ENCODE assay signal across 15 mouse cellular contexts in the genomic region with DNA sequence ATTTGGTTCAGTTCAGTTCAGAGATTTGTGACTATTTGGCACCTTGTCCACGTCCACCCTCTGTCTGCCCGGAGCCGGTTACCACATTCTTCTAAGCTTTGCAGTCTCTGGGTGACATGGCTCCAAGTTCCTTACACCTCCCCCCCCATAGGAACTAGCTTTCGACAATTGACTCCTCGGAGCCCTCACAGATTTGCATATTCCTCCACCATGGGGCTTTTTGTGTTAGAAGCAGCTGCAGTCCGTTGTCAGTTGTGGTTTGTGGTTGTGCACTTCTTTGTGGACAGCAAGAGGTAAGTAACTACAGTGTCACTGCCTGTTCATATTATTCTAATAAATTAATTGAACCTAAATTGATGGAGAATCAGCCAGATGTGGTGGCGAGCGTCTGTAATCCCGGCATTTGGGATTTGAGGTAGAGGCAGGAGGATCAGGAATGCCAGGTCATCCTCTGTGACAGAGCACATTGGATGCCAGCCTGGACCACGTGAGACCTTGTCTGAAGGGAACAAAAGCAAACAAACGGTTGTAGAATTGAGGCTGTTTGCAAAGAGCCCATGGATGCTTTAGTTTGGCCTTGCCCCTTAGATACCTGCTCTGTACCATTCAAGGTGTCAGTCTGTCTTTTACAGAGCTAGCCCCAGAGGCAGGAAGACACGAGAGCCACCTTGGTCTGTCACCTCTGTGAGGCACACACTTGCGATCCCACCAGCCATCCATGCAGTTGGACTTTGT. TPM values are rescaled to one million over a fixed set of nuclear protein-coding genes. Genes with fewer than 3 reads are reported as not detected.
DNase-seq lines count a peak whose midpoint lies in the region; ATAC-seq lines count a peak whose summit lies in the region.
"Had no signal": no experiment of that assay in that cellular context is flagged by ENCODE, and none has a peak within 500 bp of the region (broad histone marks: within the 10 kb centered on the region; RNA-seq: fewer than 3 reads in every experiment).

No protein-coding gene starts in this region.

- H3K4me1 ChIP-seq in heart, embryonic 12.5 days (replicated peaks) = peaks cover 50% of the 10 kb centered on the region
- H3K4me1 ChIP-seq in hindbrain, embryonic 12.5 days = peaks cover 8% of the 10 kb centered on the region; the same call in 1 of the 2 replicates
- H3K4me1 ChIP-seq: hindbrain, embryonic 13.5 days had no signal

- no peaks in the 10 kb centered on the region for H3K27me3 ChIP-seq in heart, embryonic 12.5 days (replicated peaks)
- H3K27me3 ChIP-seq in splenic B cell, adult 2 months (ENCODE audit: control insufficient read depth, insufficient read depth, low read length, poor library complexity, severe bottlenecking) = no peaks in the 10 kb centered on the region
- no peaks in the 10 kb centered on the region for H3K27me3 ChIP-seq in hindbrain, embryonic 12.5 days
- H3K27me3 ChIP-seq: hindbrain, embryonic 13.5 days; lung, embryonic 15.5 days had no signal

- H3K36me3 ChIP-seq in heart, embryonic 12.5 days = peaks cover 74% of the 10 kb centered on the region
- H3K36me3 ChIP-seq in splenic B cell, adult 2 months (ENCODE audit: control insufficient read depth, insufficient read depth, low read length, poor library complexity, severe bottlenecking) = no peaks in the 10 kb centered on the region
- no peaks in the 10 kb centered on the region for H3K36me3 ChIP-seq in hindbrain, embryonic 12.5 days
- H3K36me3 ChIP-seq: hindbrain, embryonic 13.5 days; limb, embryonic 15.5 days; lung, embryonic 15.5 days had no signal

- DNase-seq in heart, postnatal 14 days = no peak
- DNase-seq in thymus, postnatal 0 days (ENCODE audit: low spot score) = peak; percentile 48
- DNase-seq in thymus, postnatal 14 days = no peak
- DNase-seq in induced T-regulatory cell, adult 2 months (ENCODE audit: low read depth) = peak; percentile 89
- peak; percentile 86 for DNase-seq in splenic B cell, adult 2 months (ENCODE audit: low read depth, low spot score)
- no peak for DNase-seq in cerebellum, adult 18-20 months
- DNase-seq: cerebellum, adult 9-11 months; gastrocnemius, postnatal 10 days; kidney, adult 18-20 months had no signal

- 57% methylated on average over 13 of the region's 13 CpGs for WGBS in heart, embryonic 12.5 days
- 62% methylated on average over 13 of the region's 13 CpGs for WGBS in hindbrain, embryonic 12.5 days

- H3K9me3 ChIP-seq in heart, embryonic 12.5 days (replicated peaks) = no peaks in the 10 kb centered on the region
- H3K9me3 ChIP-seq in hindbrain, embryonic 12.5 days (replicated peaks) = peaks cover 5% of the 10 kb centered on the region; the same call in 1 of the 2 replicates
- H3K9me3 ChIP-seq: hindbrain, embryonic 13.5 days; limb, embryonic 15.5 days; lung, embryonic 15.5 days had no signal

- H3K4me2 ChIP-seq in heart, embryonic 12.5 days = peak overlapping the region; percentile 81; the same call in 1 of the 2 replicates
- H3K4me2 ChIP-seq in hindbrain, embryonic 12.5 days (replicated peaks) = no peak overlapping the region
- H3K4me2 ChIP-seq: hindbrain, embryonic 13.5 days; limb, embryonic 15.5 days had no signal

- intact Hi-C loops in heart, postnatal 14 days (cut with DNase I) = no loop called here

- peak overlapping the region; percentile 35 for H3K27ac ChIP-seq in heart, embryonic 12.5 days (ENCODE audit: poor library complexity, severe bottlenecking)
- no peak overlapping the region for H3K27ac ChIP-seq in hindbrain, embryonic 12.5 days
- H3K27ac ChIP-seq: hindbrain, embryonic 13.5 days; limb, embryonic 15.5 days had no signal

- 0 out of 2 replicates have a peak overlapping the region, but pooled peaks have one; percentile 21 for H3K9ac ChIP-seq in heart, embryonic 12.5 days
- H3K9ac ChIP-seq in hindbrain, embryonic 12.5 days = no peak overlapping the region
- H3K9ac ChIP-seq: hindbrain, embryonic 13.5 days; limb, embryonic 15.5 days; lung, embryonic 15.5 days had no signal

- no peak for ATAC-seq in heart, embryonic 12.5 days (ENCODE audit: insufficient number of reproducible peaks, low FRiP score)
- ATAC-seq in hindbrain, embryonic 12.5 days (ENCODE audit: low FRiP score) = no peak

- no peak overlapping the region for H3K4me3 ChIP-seq in heart, embryonic 12.5 days
- H3K4me3 ChIP-seq in hindbrain, embryonic 12.5 days = no peak overlapping the region
- H3K4me3 ChIP-seq: erythroblast, embryonic 14.5 days; hindbrain, embryonic 13.5 days; limb, embryonic 15.5 days; lung, embryonic 15.5 days had no signal

RNA-seq across cellular contexts. Expression of a gene that starts 25.0 kb away (rescaled TPM):
- polyA plus RNA-seq in heart, embryonic 12.5 days (2016; fragmentation: Nextera tagmentation; extraction: Ambion mirVana) = 9.6 and 11.9 TPM in 2 replicates
- 1 to 10 TPM; 4.8 to 4.9 TPM for total RNA-seq in heart, postnatal 14 days (2021)
- polyA plus RNA-seq in thymus, postnatal 0 days (2015; fragmentation: Nextera tagmentation; extraction: Ambion mirVana) = 2.8 TPM in 2 replicates
- 2.9 and 3.4 TPM in 2 replicates for polyA plus RNA-seq in hindbrain, embryonic 12.5 days (2016; fragmentation: Nextera tagmentation; extraction: Ambion mirVana)

RNA-seq across cellular contexts. Expression of a gene that starts 32.3 kb away (rescaled TPM):
- 2,473 and 2,477 TPM in 2 replicates for polyA plus RNA-seq in heart, embryonic 12.5 days (2016; fragmentation: Nextera tagmentation; extraction: Ambion mirVana)
- total RNA-seq in heart, postnatal 14 days (2021) = 100 to 1,000 TPM; 280 to 698 TPM
- polyA plus RNA-seq in thymus, postnatal 0 days (2015; fragmentation: Nextera tagmentation; extraction: Ambion mirVana) = 7.7 and 9.4 TPM in 2 replicates
- 6.1 and 17.5 TPM in 2 replicates for polyA plus RNA-seq in hindbrain, embryonic 12.5 days (2016; fragmentation: Nextera tagmentation; extraction: Ambion mirVana)

RNA-seq across cellular contexts. Expression of a gene that starts 32.4 kb away (rescaled TPM):
- 37.6 and 40.6 TPM in 2 replicates for polyA plus RNA-seq in heart, embryonic 12.5 days (2016; fragmentation: Nextera tagmentation; extraction: Ambion mirVana)
- 10 to 100 TPM; 23.2 to 26.5 TPM for total RNA-seq in heart, postnatal 14 days (2021)
- polyA plus RNA-seq in thymus, postnatal 0 days (2015; fragmentation: Nextera tagmentation; extraction: Ambion mirVana) = 30.0 and 33.7 TPM in 2 replicates
- 47.6 and 50.4 TPM in 2 replicates for polyA plus RNA-seq in hindbrain, embryonic 12.5 days (2016; fragmentation: Nextera tagmentation; extraction: Ambion mirVana)

Comparison
In these comparisons a context has a peak if more than half of its experiments do, and no peak if none do; other contexts are left out.
1. DNase-seq: peak in thymus, postnatal 0 days (single experiment), induced T-regulatory cell, adult 2 months (single experiment) and splenic B cell, adult 2 months (single experiment); none in heart, postnatal 14 days (0 of 2), thymus, postnatal 14 days (single experiment) and cerebellum, adult 18-20 months (0 of 2).
2. RNA of a gene that starts 32.3 kb away (polyA plus RNA-seq): 2,473 to 2,477 TPM in heart, embryonic 12.5 days; 7.7 to 9.4 TPM in thymus, postnatal 0 days and 6.1 to 17.5 TPM in hindbrain, embryonic 12.5 days; every median in the first group is over 100 times any median in the second.